Mouse (Mus musculus) CH12.LX (cell line): Measurements from ENCODE around the gene Traf2.

ENCODE experiments used
- CTCF ChIP-seq, 2 experiments: IDR thresholded peaks in 1 of 2; conservative IDR thresholded peaks in 1 of 2; 2 replicates each; pipeline ENCODE4 v1.5.1; 2011 to 2012; ENCODE audit warnings: low read depth in 2 of 2, low read length in 2 of 2, improper control_type of control experiment in 1 of 2, inconsistent platforms in 1 of 2, mild to moderate bottlenecking in 1 of 2, moderate library complexity in 1 of 2
- GABPA ChIP-seq: IDR thresholded peaks from 2 replicates; pipeline ENCODE4 v1.6.1; 2012; ENCODE audit warnings: low read depth, low read length, improper control_type of control experiment, inconsistent platforms; ENCODE audit not compliant: insufficient replicate concordance
- HCFC1 ChIP-seq: IDR thresholded peaks from 2 replicates; pipeline ENCODE4 v1.6.1; 2012; ENCODE audit warnings: low read depth, mild to moderate bottlenecking, inconsistent platforms, low read length, improper control_type of control experiment
- MAZ ChIP-seq: IDR thresholded peaks from 2 replicates; pipeline ENCODE4 v1.6.1; 2012; ENCODE audit warnings: low read depth, mild to moderate bottlenecking, inconsistent platforms, low read length, improper control_type of control experiment, moderate library complexity
- MXI1 ChIP-seq: IDR thresholded peaks from 2 replicates; pipeline ENCODE4 v1.6.1; 2011; ENCODE audit warnings: mild to moderate bottlenecking, low read depth, low read length, improper control_type of control experiment
- MYC ChIP-seq: IDR thresholded peaks from 2 replicates; pipeline ENCODE4 v1.6.1; 2011; ENCODE audit warnings: low read depth, mild to moderate bottlenecking, improper control_type of control experiment, low read length
- NRF1 ChIP-seq: IDR thresholded peaks from 2 replicates; pipeline ENCODE4 v1.6.1; 2014; ENCODE audit warnings: low read depth, mild to moderate bottlenecking, inconsistent platforms, low read length, improper control_type of control experiment, moderate library complexity
- POLR2A ChIP-seq: IDR thresholded peaks from 2 replicates; pipeline ENCODE4 v1.6.1; 2011; ENCODE audit warnings: low read depth, mild to moderate bottlenecking, improper control_type of control experiment, low read length
- SIN3A ChIP-seq: IDR thresholded peaks from 2 replicates; pipeline ENCODE4 v1.6.1; 2012; ENCODE audit warnings: low read length, improper control_type of control experiment, inconsistent platforms
- ZC3H11A ChIP-seq: IDR thresholded peaks from 2 replicates; pipeline ENCODE4 v1.6.1; 2012; ENCODE audit warnings: low read depth, mild to moderate bottlenecking, inconsistent platforms, low read length, improper control_type of control experiment
- ZMIZ1 ChIP-seq: IDR thresholded peaks from 2 replicates; pipeline ENCODE4 v1.6.1; 2012; ENCODE audit warnings: low read depth, mild to moderate bottlenecking, inconsistent platforms, low read length, improper control_type of control experiment

DNA sequence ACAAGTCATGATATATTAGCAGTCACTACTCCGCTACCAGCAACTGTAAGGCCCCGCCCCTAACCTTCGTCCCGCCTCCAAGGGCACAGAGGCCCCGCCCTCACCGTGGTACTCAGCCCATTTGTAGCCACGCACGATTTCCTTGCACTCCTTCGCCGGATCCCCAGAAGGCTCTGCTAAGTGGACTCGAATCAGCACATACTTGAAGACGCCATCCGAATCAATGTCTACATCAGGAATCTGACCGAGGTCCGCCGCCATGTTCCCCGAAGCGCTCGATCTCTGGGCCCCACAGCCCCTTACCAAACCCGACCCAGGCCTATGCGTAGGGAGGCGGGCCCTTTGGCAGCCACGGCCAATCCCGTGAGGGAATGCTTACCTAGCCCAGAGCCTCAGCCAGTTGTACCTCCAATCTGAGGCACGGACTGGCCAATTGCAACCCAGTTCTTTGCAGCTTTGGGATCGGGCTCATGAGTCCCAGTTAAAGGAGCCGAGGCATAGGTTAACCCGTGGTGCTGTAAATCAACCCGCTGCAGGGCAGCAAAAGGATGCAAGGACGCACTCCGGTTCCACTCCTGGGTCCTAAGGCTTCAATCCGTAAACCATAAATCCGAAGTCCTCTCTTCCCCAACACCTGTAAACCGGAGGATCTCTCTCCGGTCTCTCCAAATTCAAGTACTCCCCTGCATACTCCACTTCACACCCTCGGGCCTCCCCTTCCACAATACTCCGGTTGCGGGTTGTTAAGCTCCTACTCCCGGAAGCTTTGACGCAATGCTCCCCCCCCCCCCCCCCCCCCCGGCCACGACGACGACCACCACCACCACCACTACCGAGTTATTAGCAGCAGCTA lies 28.1 kb upstream of the Traf2 start, which contains the start of the genes Mamdc4 and Phpt1:
- TF ChIP-seq MXI1, result no peak
- peak; percentile 85 for TF ChIP-seq HCFC1
- peak; percentile 63; the same call in 1 of the 2 replicates for TF ChIP-seq NRF1
- TF ChIP-seq GABPA, result no peak; the same call in 1 of the 2 replicates
- TF ChIP-seq CTCF (conservative IDR thresholded peaks at IDR 0.05 in 1 of 2, IDR thresholded peaks at IDR 0.05 in 1 of 2; ENCODE audit: low read depth in 2 of 2, low read length in 2 of 2), result no peak
- peak; percentile 84 for TF ChIP-seq POLR2A
- peak; percentile 71; the same call in 1 of the 2 replicates for TF ChIP-seq ZMIZ1
- TF ChIP-seq MAZ, result no peak; the same call in 1 of the 2 replicates
- TF ChIP-seq MYC, result no peak
- no peak for TF ChIP-seq ZC3H11A
- peak; percentile 63 for TF ChIP-seq SIN3A
